Mouse (Mus musculus): ENCODE measurements around the gene 4930432K21Rik. TPM values are rescaled to one million over a fixed set of nuclear protein-coding genes. Genes with fewer than 3 reads are reported as not detected.

Gene 4930432K21Rik
- polyA plus RNA-seq, 1 experiment: 0.24 TPM

DNA sequence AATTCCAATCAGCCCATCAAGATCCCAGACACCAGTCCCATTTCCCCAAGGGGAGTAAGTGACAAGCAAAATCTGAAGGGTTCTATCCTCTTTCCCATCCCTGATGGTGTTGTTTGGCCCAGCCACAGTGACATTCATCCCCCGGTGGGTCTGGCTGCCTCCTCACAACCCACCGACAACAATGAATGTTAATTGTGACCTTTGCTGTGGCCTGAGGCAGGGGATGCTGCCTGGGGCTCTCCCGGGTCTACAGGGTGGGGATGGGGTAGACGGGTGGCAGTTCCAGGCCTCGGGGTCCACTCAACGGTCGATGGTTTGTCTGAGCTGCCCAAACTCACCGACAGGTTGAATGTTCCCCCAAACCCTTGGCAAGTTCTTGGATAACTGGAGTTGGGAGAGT lies 30.8 kb downstream of the 4930432K21Rik start:
- no peaks in the 10 kb centered on the region for H3K79me2 ChIP-seq (ENCODE audit: control insufficient read depth, insufficient read depth)
- TF ChIP-seq MAX (IDR thresholded peaks at IDR 0.05; ENCODE audit: low read depth) (no peak), E2F4 (IDR thresholded peaks at IDR 0.05; ENCODE audit: insufficient read depth) (no peak), SRF (IDR thresholded peaks at IDR 0.05; ENCODE audit: control insufficient read depth, insufficient read length, low read depth) (no peak), REST (IDR thresholded peaks at IDR 0.05; ENCODE audit: insufficient read depth, insufficient read length) (no peak), CEBPB (IDR thresholded peaks at IDR 0.05; ENCODE audit: insufficient read depth, poor library complexity, severe bottlenecking) (no peak), MYOG (IDR thresholded peaks at IDR 0.05; ENCODE audit: control insufficient read depth in 1 of 3, insufficient read depth in 1 of 3, insufficient read length in 2 of 3, low read depth in 2 of 3) (no peak), MYOD1 (IDR thresholded peaks at IDR 0.05; ENCODE audit: control insufficient read depth in 1 of 3, insufficient read length in 2 of 3, low read depth in 2 of 3) (no peak)
- H3K4me2 ChIP-seq (ENCODE audit: low read depth): no peak overlapping the region
- H3K27me3 ChIP-seq (ENCODE audit: control insufficient read depth, insufficient read depth, insufficient read length): no peaks in the 10 kb centered on the region
- no peaks in the 10 kb centered on the region for H3K36me3 ChIP-seq (ENCODE audit: control insufficient read depth, insufficient read depth)
- no peak overlapping the region for H3K4me3 ChIP-seq
- no peak overlapping the region for H3ac ChIP-seq (ENCODE audit: control insufficient read depth, insufficient read length)

- TF ChIP-seq TCF12 (IDR thresholded peaks at IDR 0.05; ENCODE audit: insufficient read depth, poor library complexity, severe bottlenecking): no peak
- TF ChIP-seq POLR2AphosphoS2 (IDR thresholded peaks at IDR 0.05; ENCODE audit: insufficient read length, low read depth): no peak
- no peak for TF ChIP-seq SRF (IDR thresholded peaks at IDR 0.05; ENCODE audit: control insufficient read depth, insufficient read length, low read depth)
- TF ChIP-seq REST (IDR thresholded peaks at IDR 0.05; ENCODE audit: insufficient read depth, insufficient read length): no peak
- no peak for TF ChIP-seq MAX (IDR thresholded peaks at IDR 0.05; ENCODE audit: low read depth)
- TF ChIP-seq POLR2A (IDR thresholded peaks at IDR 0.05; ENCODE audit: insufficient read length, low read depth): no peak
- no peak overlapping the region for H3ac ChIP-seq (ENCODE audit: control insufficient read depth, insufficient read length)
- no peaks in the 10 kb centered on the region for H3K36me3 ChIP-seq (ENCODE audit: control insufficient read depth, insufficient read depth)
- H3K4me3 ChIP-seq: no peak overlapping the region
- no peak overlapping the region for H3K4me2 ChIP-seq (ENCODE audit: low read depth)
- H3K79me2 ChIP-seq (ENCODE audit: control insufficient read depth, insufficient read depth): no peaks in the 10 kb centered on the region
- no peaks in the 10 kb centered on the region for H3K27me3 ChIP-seq (ENCODE audit: control insufficient read depth, insufficient read depth, insufficient read length)
Measured at GRCm38 (mm10) chr8:84179946-84180345, 32.1 kb downstream of the 4930432K21Rik start.

GRCm38 (mm10) chr8:84180530-84181190 lies 32.8 kb downstream of the 4930432K21Rik start:
- no peaks in the 10 kb centered on the region for H3K79me2 ChIP-seq (ENCODE audit: control insufficient read depth, insufficient read depth)
- no peak overlapping the region for H3ac ChIP-seq (ENCODE audit: control insufficient read depth, insufficient read length)
- no peak for TF ChIP-seq REST (IDR thresholded peaks at IDR 0.05; ENCODE audit: insufficient read depth, insufficient read length)
- no peak for TF ChIP-seq USF1 (IDR thresholded peaks at IDR 0.05; ENCODE audit: low read depth)
- TF ChIP-seq POLR2AphosphoS2 (IDR thresholded peaks at IDR 0.05; ENCODE audit: insufficient read length, low read depth): no peak
- TF ChIP-seq SRF (IDR thresholded peaks at IDR 0.05; ENCODE audit: control insufficient read depth, insufficient read length, low read depth): no peak
- TF ChIP-seq POLR2A (IDR thresholded peaks at IDR 0.05; ENCODE audit: insufficient read length, low read depth): no peak
- no peak for TF ChIP-seq E2F4 (IDR thresholded peaks at IDR 0.05; ENCODE audit: insufficient read depth)
- no peak for TF ChIP-seq CEBPB (IDR thresholded peaks at IDR 0.05; ENCODE audit: insufficient read depth, poor library complexity, severe bottlenecking)
- no peak for TF ChIP-seq MYOD1 (IDR thresholded peaks at IDR 0.05; ENCODE audit: control insufficient read depth in 1 of 3, insufficient read length in 2 of 3, low read depth in 2 of 3)
- no peak for TF ChIP-seq TCF3 (IDR thresholded peaks at IDR 0.05; ENCODE audit: insufficient read length, low read depth)
- no peak for TF ChIP-seq MAX (IDR thresholded peaks at IDR 0.05; ENCODE audit: low read depth)
- no peaks in the 10 kb centered on the region for H3K27me3 ChIP-seq (ENCODE audit: control insufficient read depth, insufficient read depth, insufficient read length)
- no peaks in the 10 kb centered on the region for H3K36me3 ChIP-seq (ENCODE audit: control insufficient read depth, insufficient read depth)
- H3K4me2 ChIP-seq (ENCODE audit: low read depth): no peak overlapping the region
- no peak overlapping the region for H3K4me3 ChIP-seq

GRCm38 (mm10) chr8:84182833-84183232 lies 35.0 kb downstream of the 4930432K21Rik start:
- H3ac ChIP-seq (ENCODE audit: control insufficient read depth, insufficient read length): peak overlapping the region; percentile 69
- H3K4me2 ChIP-seq (ENCODE audit: low read depth): peak overlapping the region; percentile 67
- H3K79me2 ChIP-seq (ENCODE audit: control insufficient read depth, insufficient read depth): no peaks in the 10 kb centered on the region
- no peak for TF ChIP-seq TCF3 (IDR thresholded peaks at IDR 0.05; ENCODE audit: insufficient read length, low read depth)
- peak in 2 of 3 experiments; percentile 59 to 67 for TF ChIP-seq MYOD1 (IDR thresholded peaks at IDR 0.05; ENCODE audit: control insufficient read depth in 1 of 3, insufficient read length in 2 of 3, low read depth in 2 of 3)
- H3K36me3 ChIP-seq (ENCODE audit: control insufficient read depth, insufficient read depth): no peaks in the 10 kb centered on the region
- H3K4me3 ChIP-seq: peak overlapping the region; percentile 28
- no peaks in the 10 kb centered on the region for H3K27me3 ChIP-seq (ENCODE audit: control insufficient read depth, insufficient read depth, insufficient read length)

DNA sequence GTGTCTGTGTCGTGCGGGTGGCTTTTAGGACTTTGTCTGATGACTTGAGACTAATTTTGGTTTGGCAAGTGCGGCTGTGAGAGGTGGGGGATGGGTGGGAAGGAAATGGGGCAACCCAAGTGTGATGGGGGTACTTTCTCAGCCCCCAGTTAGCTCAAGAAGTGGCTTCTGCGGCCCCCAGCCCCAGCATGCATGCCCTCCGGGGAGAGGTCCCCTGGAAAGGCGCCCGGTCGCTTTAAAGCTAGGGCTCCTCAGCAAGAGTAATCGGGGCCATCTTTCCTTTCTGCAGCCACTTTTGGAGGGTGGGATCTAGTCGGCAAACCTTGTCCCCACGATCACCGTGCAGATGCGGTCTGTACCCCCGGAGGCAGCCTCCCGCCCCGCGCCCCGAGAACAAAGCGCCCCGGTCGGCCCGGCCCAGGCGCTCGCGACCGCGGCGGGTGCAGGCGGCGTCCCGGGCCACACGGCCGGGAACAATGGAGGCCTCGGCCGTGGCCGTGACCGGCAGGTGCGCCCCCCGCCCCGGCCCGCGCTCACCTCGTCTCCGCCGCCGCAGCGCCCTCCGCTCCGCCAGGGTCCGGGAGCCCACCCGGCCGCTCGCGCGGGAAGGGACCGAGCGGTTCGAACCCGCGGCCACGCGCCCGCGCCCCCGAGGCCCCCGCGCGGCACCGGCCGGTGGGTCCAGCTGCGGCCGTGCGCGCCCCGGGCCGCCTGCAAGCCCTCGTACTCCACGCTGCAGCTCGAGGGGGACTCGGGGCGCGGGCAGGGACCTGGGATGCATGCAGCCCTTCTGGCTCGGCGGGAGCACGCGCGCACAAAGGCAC lies 35.6 kb downstream of the 4930432K21Rik start:
- Histone ChIP-seq H3K4me2 (ENCODE audit: low read depth) (peak overlapping the region; percentile 78), H3K79me2 (ENCODE audit: control insufficient read depth, insufficient read depth) (no peaks in the 10 kb centered on the region), H3ac (ENCODE audit: control insufficient read depth, insufficient read length) (peak overlapping the region; percentile 69), H3K36me3 (ENCODE audit: control insufficient read depth, insufficient read depth) (no peaks in the 10 kb centered on the region), H3K4me3 (peak overlapping the region; percentile 28), H3K27me3 (ENCODE audit: control insufficient read depth, insufficient read depth, insufficient read length) (no peaks in the 10 kb centered on the region)
- TF ChIP-seq CEBPB (IDR thresholded peaks at IDR 0.05; ENCODE audit: insufficient read depth, poor library complexity, severe bottlenecking) (no peak), POLR2AphosphoS2 (IDR thresholded peaks at IDR 0.05; ENCODE audit: insufficient read length, low read depth) (no peak), USF1 (IDR thresholded peaks at IDR 0.05; ENCODE audit: low read depth) (no peak), MAX (IDR thresholded peaks at IDR 0.05; ENCODE audit: low read depth) (no peak), POLR2A (IDR thresholded peaks at IDR 0.05; ENCODE audit: insufficient read length, low read depth) (no peak), TCF12 (IDR thresholded peaks at IDR 0.05; ENCODE audit: insufficient read depth, poor library complexity, severe bottlenecking) (no peak), E2F4 (IDR thresholded peaks at IDR 0.05; ENCODE audit: insufficient read depth) (no peak), REST (IDR thresholded peaks at IDR 0.05; ENCODE audit: insufficient read depth, insufficient read length) (no peak), MYOD1 (IDR thresholded peaks at IDR 0.05; ENCODE audit: control insufficient read depth in 1 of 3, insufficient read length in 2 of 3, low read depth in 2 of 3) (no peak), SRF (IDR thresholded peaks at IDR 0.05; ENCODE audit: control insufficient read depth, insufficient read length, low read depth) (no peak), TCF3 (IDR thresholded peaks at IDR 0.05; ENCODE audit: insufficient read length, low read depth) (no peak), MYOG (IDR thresholded peaks at IDR 0.05; ENCODE audit: control insufficient read depth in 1 of 3, insufficient read depth in 1 of 3, insufficient read length in 2 of 3, low read depth in 2 of 3) (no peak)
